Mouse (Mus musculus) intestine, embryonic 14.5 days (tissue): ENCODE data around the gene Akt1. TPM values are rescaled to one million over a fixed set of nuclear protein-coding genes. Genes with fewer than 3 reads are reported as not detected.

ENCODE experiments used
- ATAC-seq: fragments of 200-750 bp; cut with Nextera tagmentation; replicated peaks from 2 replicates; pipeline ENCODE4 v1.8.0; 2017; ENCODE audit warnings: low read depth, moderate number of reproducible peaks, moderate TSS enrichment, moderate library complexity; ENCODE audit not compliant: low FRiP score, low TSS enrichment
- DNase-seq: peaks from one replicate; pipeline ENCODE4 v3.0.0-alpha.2; 2018; ENCODE audit warnings: low spot score
- H3K27ac ChIP-seq: fragments of 300-500 bp; sonication (generic); 2 replicates; pipeline ENCODE4 v1.5.1; 2014; ENCODE audit warnings: low read depth, mild to moderate bottlenecking, control low read depth
- H3K27me3 ChIP-seq: fragments of 300-500 bp; sonication (generic); replicated peaks from 2 replicates; pipeline ENCODE4 v1.6.1; 2014; ENCODE audit warnings: low read length, control low read depth; ENCODE audit not compliant: control insufficient read depth, insufficient read depth
- H3K36me3 ChIP-seq: fragments of 300-500 bp; sonication (generic); 2 replicates; pipeline ENCODE4 v1.6.1; 2014; ENCODE audit warnings: low read length, control low read depth; ENCODE audit not compliant: control insufficient read depth, insufficient read depth
- H3K4me1 ChIP-seq: fragments of 300-500 bp; sonication (generic); replicated peaks from 2 replicates; pipeline ENCODE4 v1.6.1; 2014; ENCODE audit warnings: low read length, control low read depth, mixed read lengths; ENCODE audit not compliant: control insufficient read depth, insufficient read depth
- H3K4me2 ChIP-seq: fragments of 300-500 bp; sonication (generic); 2 replicates; pipeline ENCODE4 v1.6.1; 2014; ENCODE audit warnings: low read length
- H3K4me3 ChIP-seq: fragments of 300-500 bp; sonication (generic); 2 replicates; pipeline ENCODE4 v1.5.1; 2014; ENCODE audit warnings: low read depth, low read length, control low read depth, mixed read lengths
- H3K9ac ChIP-seq: fragments of 300-500 bp; sonication (generic); 2 replicates; pipeline ENCODE4 v1.6.1; 2014; ENCODE audit warnings: mild to moderate bottlenecking, low read length
- H3K9me3 ChIP-seq: fragments of 300-500 bp; sonication (generic); 2 replicates; pipeline ENCODE4 v1.6.1; 2016; ENCODE audit warnings: low read length, control low read depth; ENCODE audit not compliant: control insufficient read depth
- WGBS: fragments of 180-500 bp; shearing (Covaris S2); extraction: QIAGEN DNeasy Blood & Tissue Kit; methylation state at CpG from one replicate; pipeline ENCODE4 v1.1.7; 2014; 5-methylcytosine and 5-hydroxymethylcytosine counted together
- polyA plus RNA-seq: library from polyadenylated mRNA; unstranded; fragments of >200 nt; fragmentation: Nextera tagmentation; extraction: Ambion mirVana; gene quantifications from 2 replicates; pipeline ENCODE4 v1.2.1, GENCODE M21; 2014

Gene Akt1
- polyA plus RNA-seq, 1 experiment from 2014 or later = 56.2 TPM

DNA sequence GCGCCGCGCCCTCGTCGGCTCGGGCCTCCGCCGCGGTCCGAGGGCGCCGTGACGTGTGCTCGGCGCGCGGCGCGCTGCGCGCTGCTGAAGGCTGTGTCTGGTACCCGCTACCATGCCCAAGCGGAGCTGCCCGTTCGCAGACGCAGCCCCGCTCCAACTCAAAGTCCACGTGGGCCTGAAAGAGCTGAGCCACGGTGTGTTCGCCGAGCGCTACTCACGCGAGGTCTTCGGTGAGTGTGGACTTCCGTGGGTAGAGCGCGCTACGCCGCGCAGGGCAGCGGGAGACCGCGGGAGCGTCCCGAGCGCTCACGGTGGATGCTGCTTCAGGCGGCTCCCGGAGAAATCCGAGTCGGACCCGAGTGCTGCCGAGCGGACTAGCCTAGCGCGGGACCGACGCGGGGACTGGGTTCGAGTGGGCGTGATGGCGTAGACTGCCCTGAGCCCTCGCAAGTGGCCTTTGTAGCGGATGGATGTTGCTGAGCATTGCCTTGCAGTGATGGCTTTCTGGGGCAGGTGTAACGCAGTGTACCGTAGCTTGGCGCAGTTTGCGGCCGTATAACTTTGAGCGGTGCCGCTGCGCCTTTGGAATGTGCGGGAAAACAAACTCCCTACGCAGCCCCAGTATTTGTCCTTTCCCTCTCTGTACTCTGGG, 29.7 kb downstream of the Akt1 start:
- H3K4me3 ChIP-seq = peak overlapping the region; percentile 93
- WGBS = under 1% methylated on average over 75 of the region's 75 CpGs
- peak overlapping the region; percentile 88 for H3K4me2 ChIP-seq
- DNase-seq = peak; percentile 77
- H3K9ac ChIP-seq = peak overlapping the region; percentile 81
- H3K27me3 ChIP-seq = no peaks in the 10 kb centered on the region
- ATAC-seq = no peak; the same call in 1 of the 2 replicates
- peaks cover 23% of the 10 kb centered on the region for H3K36me3 ChIP-seq
- peak overlapping the region; percentile 87 for H3K27ac ChIP-seq
- peaks cover 16% of the 10 kb centered on the region for H3K4me1 ChIP-seq
- H3K9me3 ChIP-seq = no peaks in the 10 kb centered on the region

DNA sequence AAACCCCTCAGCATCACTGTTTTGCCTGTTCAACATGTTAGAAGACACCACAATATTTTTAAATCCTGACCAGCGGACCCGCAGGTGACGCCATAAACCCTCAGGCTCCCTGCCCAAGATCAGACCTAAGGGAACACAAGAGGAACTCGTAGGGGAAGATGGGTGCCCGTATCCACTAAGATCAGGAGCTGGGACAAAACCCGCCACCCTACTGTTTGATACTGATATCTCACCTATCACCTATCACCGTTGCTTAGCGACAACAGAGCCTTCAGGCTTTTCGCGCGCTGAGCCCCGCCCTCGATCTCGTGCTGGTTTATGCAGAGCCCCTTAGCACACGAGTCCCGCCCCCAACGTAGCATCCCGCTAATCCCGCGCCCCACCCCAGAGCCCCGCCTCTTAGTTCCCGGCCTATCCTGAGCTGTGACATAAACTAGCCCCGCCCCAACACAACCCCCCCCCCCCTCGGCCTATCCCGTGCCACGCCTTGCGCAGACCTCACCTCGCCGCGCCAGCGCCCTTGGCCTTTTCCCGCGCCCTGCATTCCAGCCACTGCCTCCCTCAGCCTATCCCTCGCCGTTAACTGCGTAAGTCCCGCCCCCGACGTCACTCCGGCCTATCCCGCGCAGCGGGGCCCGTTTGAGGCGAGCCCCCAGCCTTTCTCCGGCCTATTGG, 30.4 kb downstream of the Akt1 start, which contains the start of gene Siva1:
Gene Siva1 (plus strand): TSS at position 500 of the 675 bp plus-strand sequence.
- H3K36me3 ChIP-seq = peaks cover 16% of the 10 kb centered on the region
- H3K27ac ChIP-seq = peak within 1 kb of the TSS; percentile 87
- H3K4me2 ChIP-seq = peak within 1 kb of the TSS; percentile 88
- H3K27me3 ChIP-seq = no peaks in the 10 kb centered on the region
- DNase-seq (peak; percentile 95), ATAC-seq (peak; percentile 98)
- peak within 1 kb of the TSS; percentile 81 for H3K9ac ChIP-seq
- 1% methylated on average over 45 of the region's 46 CpGs for WGBS
- no peaks in the 10 kb centered on the region for H3K9me3 ChIP-seq
- peak within 1 kb of the TSS; percentile 93 for H3K4me3 ChIP-seq
- peaks cover 16% of the 10 kb centered on the region for H3K4me1 ChIP-seq

DNA sequence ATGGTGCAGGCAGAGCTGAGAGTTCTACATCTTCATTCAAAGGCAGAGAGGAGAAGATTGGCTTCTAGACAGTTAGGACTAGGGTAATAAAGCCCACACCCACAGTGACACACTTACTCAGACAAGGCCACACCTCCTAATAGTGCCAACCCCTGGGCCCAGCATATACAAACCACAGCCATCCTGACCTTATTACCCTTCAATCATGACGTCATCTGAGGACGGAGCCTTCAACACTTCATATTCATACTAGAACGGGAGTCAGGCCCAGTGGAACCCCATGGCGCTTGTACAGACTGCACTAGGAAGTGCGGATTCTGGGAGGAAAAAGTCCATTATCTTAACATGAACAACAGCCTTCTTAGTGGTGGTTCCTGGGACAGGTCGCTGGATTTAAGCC, 31.6 kb downstream of the Akt1 start:
- peaks cover 16% of the 10 kb centered on the region for H3K4me1 ChIP-seq
- DNase-seq = no peak
- H3K27ac ChIP-seq = no peak overlapping the region
- WGBS = 88% methylated on average over 6 of the region's 6 CpGs
- H3K27me3 ChIP-seq = no peaks in the 10 kb centered on the region
- no peak for ATAC-seq
- no peak overlapping the region for H3K4me2 ChIP-seq
- peaks cover 4% of the 10 kb centered on the region for H3K36me3 ChIP-seq
- H3K4me3 ChIP-seq = no peak overlapping the region
- H3K9ac ChIP-seq = no peak overlapping the region
- H3K9me3 ChIP-seq = no peaks in the 10 kb centered on the region

DNA sequence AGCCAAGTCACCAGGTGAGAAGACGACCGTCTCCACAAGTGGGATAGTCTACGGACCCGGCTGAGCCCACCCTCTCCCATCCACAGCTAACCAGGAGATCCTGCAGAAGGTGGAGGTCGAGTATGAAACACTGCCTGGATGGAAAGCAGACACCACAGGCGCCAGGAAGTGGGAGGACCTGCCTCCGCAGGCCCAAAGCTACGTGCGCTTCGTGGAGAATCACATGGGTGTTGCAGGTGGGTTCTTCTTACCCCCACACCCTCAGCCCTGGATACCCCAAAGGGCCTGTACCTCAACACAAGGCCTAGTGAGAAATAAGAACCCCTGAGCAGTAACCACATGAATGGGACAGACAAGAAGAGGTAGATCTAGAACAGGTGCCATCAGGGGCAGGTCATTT, 35.2 kb downstream of the Akt1 start:
- Histone ChIP-seq H3K9ac (no peak overlapping the region), H3K9me3 (no peaks in the 10 kb centered on the region), H3K36me3 (no peaks in the 10 kb centered on the region), H3K4me2 (no peak overlapping the region), H3K27ac (no peak overlapping the region), H3K4me3 (no peak overlapping the region), H3K27me3 (no peaks in the 10 kb centered on the region), H3K4me1 (no peaks in the 10 kb centered on the region)
- ATAC-seq (no peak), DNase-seq (no peak)
- 66% methylated on average over 10 of the region's 10 CpGs for WGBS

DNA sequence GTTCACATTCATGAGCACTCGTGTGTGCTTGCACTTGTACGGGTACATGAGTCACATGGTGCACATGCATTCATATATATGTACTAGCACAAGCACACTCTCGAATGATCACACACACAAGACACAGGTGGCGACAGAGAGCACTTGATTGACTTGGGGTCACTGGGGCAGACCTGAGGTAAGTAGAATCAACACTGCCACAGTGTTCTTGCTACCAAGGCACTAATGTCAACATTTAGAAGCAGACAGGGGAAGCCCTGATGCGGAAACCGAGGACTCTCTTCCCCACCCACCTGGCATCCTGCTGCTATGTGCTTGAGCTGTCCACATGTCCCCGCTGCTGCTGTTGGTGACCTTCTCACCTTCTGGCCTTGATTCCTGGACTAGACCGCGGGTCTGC, 41.0 kb downstream of the Akt1 start:
- ATAC-seq (no peak), DNase-seq (no peak)
- no peak overlapping the region for H3K9ac ChIP-seq
- no peaks in the 10 kb centered on the region for H3K27me3 ChIP-seq
- no peak overlapping the region for H3K4me2 ChIP-seq
- H3K4me3 ChIP-seq = no peak overlapping the region
- 64% methylated on average over 9 of the region's 9 CpGs for WGBS
- H3K36me3 ChIP-seq = no peaks in the 10 kb centered on the region
- peaks cover 21% of the 10 kb centered on the region for H3K4me1 ChIP-seq
- no peak overlapping the region for H3K27ac ChIP-seq
- no peaks in the 10 kb centered on the region for H3K9me3 ChIP-seq

DNA sequence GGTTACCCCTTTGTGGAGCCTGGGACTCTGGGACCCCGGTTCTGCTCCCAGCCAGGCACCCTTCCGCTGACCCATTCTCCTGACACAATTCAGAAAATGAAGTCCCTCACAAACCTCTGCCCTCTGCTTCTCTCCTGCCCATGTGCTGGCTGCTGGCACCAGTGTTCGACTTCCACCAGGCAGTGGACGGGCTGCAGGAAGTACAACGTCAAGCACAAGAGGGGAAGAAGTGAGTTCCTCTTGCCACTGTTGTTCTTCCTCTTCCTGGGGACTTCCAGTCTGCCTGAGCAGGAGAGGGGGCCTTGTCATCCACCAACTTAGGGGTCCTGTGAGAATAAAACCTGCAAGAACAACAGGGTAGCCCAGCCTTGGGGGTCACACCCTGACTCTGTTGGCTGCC, 41.8 kb downstream of the Akt1 start:
- Histone ChIP-seq H3K9me3 (no peaks in the 10 kb centered on the region), H3K4me3 (no peak overlapping the region), H3K4me2 (no peak overlapping the region), H3K27me3 (no peaks in the 10 kb centered on the region), H3K9ac (no peak overlapping the region), H3K27ac (no peak overlapping the region), H3K36me3 (no peaks in the 10 kb centered on the region), H3K4me1 (peaks cover 23% of the 10 kb centered on the region)
- 72% methylated on average over 5 of the region's 5 CpGs for WGBS
- no peak for DNase-seq
- no peak for ATAC-seq

DNA sequence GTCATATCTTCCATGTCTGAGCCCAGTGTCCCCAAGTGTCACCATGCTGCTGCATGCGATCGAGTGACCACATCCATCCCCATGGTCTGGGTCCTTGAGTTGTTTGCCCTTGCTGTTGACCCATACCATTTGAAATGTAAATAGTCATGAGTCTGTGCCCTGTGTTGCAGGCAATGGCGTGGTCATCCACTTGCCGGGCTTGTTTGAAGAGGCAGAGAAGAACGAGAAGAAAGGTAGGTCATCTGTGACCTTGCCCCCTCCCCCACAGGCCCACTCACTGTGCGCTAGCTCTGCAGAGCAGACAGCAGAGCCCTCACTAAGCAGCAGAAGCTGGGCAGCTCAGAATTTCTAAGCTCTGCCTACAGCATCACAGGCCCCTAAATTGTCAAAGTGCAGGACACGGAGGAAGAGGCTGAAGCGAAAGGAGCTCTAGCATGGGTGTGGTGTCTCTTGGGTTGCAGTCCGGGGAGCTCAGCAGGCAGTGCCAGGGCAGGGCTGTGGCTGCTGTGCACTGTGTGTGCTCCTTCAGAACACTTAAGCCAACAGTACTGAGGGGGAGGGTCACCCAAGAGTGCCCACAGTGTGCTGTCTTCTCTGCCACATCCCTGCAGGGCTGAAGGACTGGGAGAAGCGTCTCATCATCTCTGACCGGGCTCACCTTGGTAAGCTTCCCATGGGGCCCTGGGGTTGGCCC, 42.5 kb downstream of the Akt1 start:
- Histone ChIP-seq H3K27ac (peak overlapping the region; percentile 77; the same call in 1 of the 2 replicates), H3K9me3 (no peaks in the 10 kb centered on the region), H3K4me3 (no peak overlapping the region), H3K9ac (no peak overlapping the region), H3K4me1 (peaks cover 23% of the 10 kb centered on the region), H3K36me3 (no peaks in the 10 kb centered on the region), H3K4me2 (no peak overlapping the region), H3K27me3 (no peaks in the 10 kb centered on the region)
- WGBS = 57% methylated on average over 11 of the region's 11 CpGs
- DNase-seq (no peak), ATAC-seq (no peak)

DNA sequence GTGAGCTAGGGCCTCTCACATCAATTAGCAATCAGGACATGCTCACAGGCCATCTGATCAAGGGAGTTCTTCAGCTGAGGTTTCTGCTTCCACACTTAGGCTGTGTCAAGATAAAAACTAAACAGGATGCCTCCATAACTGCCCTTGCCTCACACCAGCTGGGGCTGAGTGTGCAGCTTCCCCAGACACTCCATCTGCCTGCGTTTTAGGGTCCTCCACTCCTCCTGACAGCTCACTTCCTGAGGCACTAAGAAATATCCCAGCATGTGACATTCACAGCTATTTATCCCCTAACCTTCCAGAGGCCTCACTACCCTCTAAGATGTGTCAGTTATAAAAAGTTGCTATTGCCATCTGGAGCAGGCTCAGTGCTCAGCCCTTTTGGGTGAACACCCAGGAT, 43.2 kb downstream of the Akt1 start:
- Histone ChIP-seq H3K9ac (no peak overlapping the region), H3K27ac (peak overlapping the region; percentile 77; the same call in 1 of the 2 replicates), H3K4me2 (no peak overlapping the region), H3K36me3 (no peaks in the 10 kb centered on the region), H3K4me3 (no peak overlapping the region), H3K9me3 (no peaks in the 10 kb centered on the region), H3K27me3 (no peaks in the 10 kb centered on the region), H3K4me1 (peaks cover 23% of the 10 kb centered on the region)
- ATAC-seq = no peak
- no peak for DNase-seq
- 9% methylated on average over 1 of the region's 1 CpGs for WGBS
